Mouse (Mus musculus): ENCODE measurements around the gene Cdca3. TPM values are rescaled to one million over a fixed set of nuclear protein-coding genes. Genes with fewer than 3 reads are reported as not detected.
A peak's percentile ranks its signal among the peaks of the same experiment; 100 is the strongest.
"Not testable (repeated sequence)": the region's sequence is repeated elsewhere in the genome, so short reads cannot be mapped to it uniquely, and the experiment has no call there.

The Cdca3 gene
- total RNA-seq, 2 experiments from 2014 or later, result 0.47 to 1.3 TPM

DNA sequence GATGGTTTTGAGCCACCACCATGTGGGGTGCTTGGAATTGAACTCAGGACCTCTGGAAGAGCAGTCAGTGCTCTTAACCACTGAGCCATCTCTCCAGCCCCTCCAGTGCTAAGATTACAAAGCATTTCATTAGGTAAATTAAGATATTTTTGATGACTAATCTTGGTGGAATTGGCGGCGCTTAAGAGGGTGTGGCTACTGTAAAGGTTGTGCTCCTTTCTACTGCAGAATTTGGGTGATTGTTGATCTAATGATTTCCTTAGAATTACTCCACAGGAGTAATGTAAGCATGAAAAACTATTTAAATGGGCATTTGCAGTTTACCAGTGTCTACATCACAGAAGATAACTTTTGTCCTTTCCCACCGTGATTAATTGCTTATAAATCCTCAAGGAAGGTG lies 25.0 kb upstream of the Cdca3 start:
- no peak for TF ChIP-seq CTCF (conservative IDR thresholded peaks at IDR 0.05)
- no peak overlapping the region for H3K27ac ChIP-seq
- no peak overlapping the region for H3K4me3 ChIP-seq
- no peak for DNase-seq (ENCODE audit: low spot score in 2 of 2)

GRCm38 (mm10) chr6:124805341-124806321 lies 23.7 kb upstream of the Cdca3 start:
- peak overlapping the region; percentile 92 for H3K27ac ChIP-seq
- H3K4me3 ChIP-seq, result peak overlapping the region; percentile 62
- TF ChIP-seq CTCF (conservative IDR thresholded peaks at IDR 0.05), result peak; percentile 52
- peak; percentile 96 for DNase-seq (ENCODE audit: low spot score in 2 of 2)

- Histone ChIP-seq H3K27ac (peak overlapping the region; percentile 92), H3K4me3 (peak overlapping the region; percentile 62)
- no peak for TF ChIP-seq CTCF (conservative IDR thresholded peaks at IDR 0.05)
- no peak for DNase-seq (ENCODE audit: low spot score in 2 of 2)
Measured at GRCm38 (mm10) chr6:124806446-124807140, 22.8 kb upstream of the Cdca3 start.

DNA sequence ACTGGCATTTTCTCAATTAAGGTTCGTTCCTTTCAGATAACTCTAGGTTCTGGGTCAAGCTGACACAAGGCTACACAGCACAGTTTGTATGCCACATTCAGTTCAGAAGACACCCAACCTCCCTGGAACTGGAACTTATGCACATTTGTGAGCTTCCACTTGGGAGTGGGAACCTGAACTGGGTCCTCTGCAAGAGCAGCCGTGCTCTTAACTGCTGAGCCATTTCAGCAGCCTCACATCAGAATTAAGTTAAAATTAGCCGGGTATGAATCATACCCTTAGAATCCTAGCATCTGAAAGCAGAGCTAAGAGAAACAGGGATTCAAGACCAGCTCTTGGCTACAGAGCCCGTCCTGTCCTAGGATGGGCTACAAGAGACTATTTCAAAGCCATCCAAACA lies 22.0 kb upstream of the Cdca3 start:
- DNase-seq (ENCODE audit: low spot score in 2 of 2), result no peak
- Histone ChIP-seq H3K4me3 (no peak overlapping the region), H3K27ac (peak overlapping the region; percentile 92)
- TF ChIP-seq CTCF (conservative IDR thresholded peaks at IDR 0.05), result no peak

GRCm38 (mm10) chr6:124807986-124808357 lies 21.4 kb upstream of the Cdca3 start:
- Histone ChIP-seq H3K4me3 (no peak overlapping the region), H3K27ac (peak overlapping the region; percentile 68; the same call in 1 of the 2 replicates)
- TF ChIP-seq CTCF (conservative IDR thresholded peaks at IDR 0.05), result no peak
- DNase-seq (ENCODE audit: low spot score in 2 of 2), result no peak

- DNase-seq (ENCODE audit: low spot score in 2 of 2), result peak in 1 of 2 experiments; percentile 32
- Histone ChIP-seq H3K27ac (peak within 1 kb of the TSS; percentile 92), H3K4me3 (peak within 1 kb of the TSS; percentile 64)
- no peak for TF ChIP-seq CTCF (conservative IDR thresholded peaks at IDR 0.05)
Measured at GRCm38 (mm10) chr6:124808358-124809012, 20.9 kb upstream of the Cdca3 start, which contains the start of gene Spsb2. Gene Spsb2 (plus strand): TSS chr6:124808661.

DNA sequence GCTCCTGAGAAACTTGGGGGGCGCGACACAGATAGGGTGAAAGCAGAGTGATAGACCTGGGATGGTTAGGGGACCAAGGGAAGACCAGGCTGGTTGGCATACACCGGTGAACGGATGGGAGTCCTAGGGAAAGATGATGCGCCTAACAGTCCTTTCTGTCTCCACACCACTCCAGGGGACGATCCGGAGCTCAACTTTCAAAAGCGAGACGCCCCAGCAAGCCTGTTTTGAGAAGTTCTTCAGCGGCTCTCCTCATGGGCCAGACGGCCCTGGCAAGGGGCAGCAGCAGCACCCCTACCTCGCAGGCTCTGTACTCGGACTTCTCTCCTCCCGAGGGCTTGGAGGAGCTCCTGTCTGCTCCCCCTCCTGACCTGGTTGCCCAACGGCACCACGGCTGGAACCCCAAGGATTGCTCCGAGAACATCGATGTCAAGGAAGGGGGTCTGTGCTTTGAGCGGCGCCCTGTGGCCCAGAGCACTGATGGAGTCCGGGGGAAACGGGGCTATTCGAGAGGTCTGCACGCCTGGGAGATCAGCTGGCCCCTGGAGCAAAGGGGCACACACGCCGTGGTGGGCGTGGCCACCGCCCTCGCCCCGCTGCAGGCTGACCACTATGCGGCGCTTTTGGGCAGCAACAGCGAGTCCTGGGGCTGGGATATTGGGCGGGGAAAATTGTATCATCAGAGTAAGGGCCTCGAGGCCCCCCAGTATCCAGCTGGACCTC lies 20.1 kb upstream of the Cdca3 start:
- peak in 1 of 2 experiments; percentile 50 for DNase-seq (ENCODE audit: low spot score in 2 of 2)
- Histone ChIP-seq H3K4me3 (peak overlapping the region; percentile 64), H3K27ac (peak overlapping the region; percentile 71)
- peak; percentile 83 for TF ChIP-seq CTCF (conservative IDR thresholded peaks at IDR 0.05)

DNA sequence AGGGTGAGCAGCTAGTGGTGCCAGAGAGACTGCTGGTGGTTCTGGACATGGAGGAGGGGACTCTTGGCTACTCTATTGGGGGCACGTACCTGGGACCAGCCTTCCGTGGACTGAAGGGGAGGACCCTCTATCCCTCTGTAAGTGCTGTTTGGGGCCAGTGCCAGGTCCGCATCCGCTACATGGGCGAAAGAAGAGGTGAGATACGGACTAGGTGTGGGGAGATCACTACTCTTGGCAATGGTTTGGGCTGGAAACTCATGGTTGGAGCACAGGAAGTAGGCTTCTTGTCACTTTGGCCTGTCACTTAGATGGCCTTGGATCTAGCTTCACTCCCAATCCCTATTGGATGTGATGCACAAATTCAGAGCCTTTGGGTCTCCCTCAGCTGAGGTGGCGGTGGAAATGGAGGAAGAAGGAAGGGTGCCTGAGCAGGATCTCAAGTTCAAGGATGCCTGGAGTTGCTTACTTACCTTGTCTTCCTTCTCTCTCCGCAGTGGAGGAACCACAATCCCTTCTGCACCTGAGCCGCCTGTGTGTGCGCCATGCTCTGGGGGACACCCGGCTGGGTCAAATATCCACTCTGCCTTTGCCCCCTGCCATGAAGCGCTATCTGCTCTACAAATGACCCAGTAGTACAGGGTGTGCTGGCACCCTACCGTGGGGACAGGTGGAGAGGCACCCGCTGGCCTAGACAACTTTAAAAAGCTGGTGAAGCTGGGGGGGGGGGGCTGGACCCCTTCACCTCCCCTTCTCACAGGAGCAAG lies 19.4 kb upstream of the Cdca3 start:
- Histone ChIP-seq H3K4me3 (peak overlapping the region; percentile 64), H3K27ac (peak overlapping the region; percentile 71; the same call in 1 of the 2 replicates)
- no peak for DNase-seq (ENCODE audit: low spot score in 2 of 2)
- no peak for TF ChIP-seq CTCF (conservative IDR thresholded peaks at IDR 0.05)

DNA sequence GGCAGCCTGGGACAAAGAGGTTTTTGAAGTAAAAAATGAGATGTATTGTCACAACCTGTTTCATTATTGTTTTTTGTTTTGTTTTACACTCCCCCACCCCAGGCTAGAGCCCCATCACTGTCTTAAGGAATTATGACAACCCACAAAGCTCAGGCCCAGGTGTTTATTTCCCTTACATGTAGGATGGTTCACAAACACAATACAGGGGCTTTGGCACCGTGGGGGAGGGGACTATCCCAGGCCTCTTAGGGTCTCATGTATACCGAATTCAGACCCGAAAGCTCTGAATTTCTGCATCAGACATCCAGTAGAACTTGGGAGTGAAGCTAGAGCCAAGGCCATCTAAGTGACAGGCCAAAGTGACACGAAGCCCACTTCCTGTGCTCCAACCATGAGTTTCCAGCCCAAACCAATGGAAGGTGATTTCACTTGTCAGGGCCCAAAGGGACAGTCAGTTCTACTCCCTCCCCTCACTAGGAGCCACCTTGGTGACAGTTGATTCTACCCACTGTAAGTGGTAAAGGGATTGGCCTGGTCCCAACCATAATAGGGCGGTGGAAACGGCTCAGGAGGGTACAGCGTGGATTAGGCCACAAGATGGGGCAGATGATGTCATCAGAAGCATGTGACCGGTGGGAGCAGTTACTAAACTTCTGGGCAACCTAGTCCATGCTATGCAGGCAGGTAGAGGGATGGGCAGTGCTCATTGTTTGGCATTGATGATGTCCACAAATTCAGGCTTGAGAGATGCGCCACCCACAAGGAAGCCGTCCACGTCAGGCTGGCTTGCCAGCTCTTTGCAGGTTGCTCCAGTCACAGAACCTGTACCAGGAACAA lies 18.6 kb upstream of the Cdca3 start:
- H3K4me3 ChIP-seq; DNase-seq (ENCODE audit: low spot score in 2 of 2); H3K27ac ChIP-seq: not testable (repeated sequence)

DNA sequence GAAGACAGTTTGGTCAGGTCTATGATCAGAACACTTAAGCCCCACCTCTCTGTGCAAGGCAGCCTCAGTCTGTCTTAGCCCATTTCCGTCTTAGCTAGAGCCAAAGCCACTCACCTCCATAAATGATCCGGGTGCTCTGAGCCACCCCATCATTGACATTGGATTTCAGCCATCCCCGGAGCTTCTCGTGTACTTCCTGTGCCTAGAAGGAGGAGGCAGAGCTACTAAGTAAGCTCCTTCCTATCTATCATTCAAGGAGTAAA lies 18.0 kb upstream of the Cdca3 start:
- H3K27ac ChIP-seq, result no peak overlapping the region
- no peak for TF ChIP-seq CTCF (conservative IDR thresholded peaks at IDR 0.05)
- DNase-seq (ENCODE audit: low spot score in 2 of 2), result no peak

More for the DNA sequence above, 18.0 kb upstream of the Cdca3 start:
- H3K4me3 ChIP-seq, result no peak overlapping the region
